Mouse (Mus musculus) colon, adult 2 months (tissue): ENCODE measurements around the gene Cyp3a25. TPM values are rescaled to one million over a fixed set of nuclear protein-coding genes. Genes with fewer than 3 reads are reported as not detected.

Experiments used
- polyA plus RNA-seq: library from polyadenylated mRNA; depleted of rRNA; stranded (reverse); fragments of >200 nt; gene quantifications from 2 replicates; pipeline ENCODE4 v1.2.3, GENCODE M21; 2012; rRNA removed

Gene Cyp3a25
- 0.09 TPM in 1 of 2 replicates, not detected in the other for polyA plus RNA-seq

GRCm38 (mm10) chr5:146009509-146009908, at the start of gene Cyp3a25:
Gene Cyp3a25 (minus strand): TSS chr5:146009618.

Other genes starting within 250 kb of the Cyp3a25 start
- gene Cyp3a44, start 203.7 kb downstream of the Cyp3a25 start, polyA plus RNA-seq, result 0.07 TPM in 1 of 2 replicates, not detected in the other
- gene Cyp3a11, start 129.7 kb downstream of the Cyp3a25 start, polyA plus RNA-seq, result 0.06 TPM in 2 replicates
- gene Cyp3a59, start 69.6 kb upstream of the Cyp3a25 start, polyA plus RNA-seq, result not detected in 2 replicates
- not detected in 2 replicates for gene Gm5565, start 150.9 kb upstream of the Cyp3a25 start, polyA plus RNA-seq
- not detected in 2 replicates for gene Gm6309, start 161.1 kb upstream of the Cyp3a25 start, polyA plus RNA-seq
- 0.37 TPM in 2 replicates for gene 1700001J03Rik, start 175.7 kb upstream of the Cyp3a25 start, polyA plus RNA-seq
- gene Rnf6, start 211.9 kb upstream of the Cyp3a25 start, polyA plus RNA-seq, result 16.6 and 17.4 TPM in 2 replicates
- gene Cdk8, start 221.6 kb upstream of the Cyp3a25 start, polyA plus RNA-seq, result 44.6 and 48.0 TPM in 2 replicates